Mouse (Mus musculus) gastrocnemius, adult 18-20 months (tissue): ENCODE measurements around the gene Hoxc4. TPM values are rescaled to one million over a fixed set of nuclear protein-coding genes. Genes with fewer than 3 reads are reported as not detected.

Experiments used
- DNase-seq: peaks from one replicate; pipeline ENCODE4 v3.0.0; 2021; ENCODE audit warnings: low spot score
- long read RNA-seq, 2 experiments: library from polyadenylated mRNA; stranded (forward); transcript quantifications; one replicate each; pipeline ENCODE4 v2.0.0; 2021
- total RNA-seq, 2 experiments: library from RNA; stranded (reverse); gene quantifications; 2 replicates each; pipeline ENCODE4 v1.2.3; 2021

Hoxc4 gene
- total RNA-seq = 1 to 10 TPM; 3.8 to 5.3 TPM
- long read RNA-seq, experiment 1, partial matches to known transcripts = 1 of 3 reads
- long read RNA-seq, experiment 1, other reads (novel, unspliced or antisense) = 2 of 3 reads
- long read RNA-seq, experiment 2, partial matches to known transcripts = 1 of 4 reads
- long read RNA-seq, experiment 2, other reads (novel, unspliced or antisense) = 2 of 4 reads

DNA sequence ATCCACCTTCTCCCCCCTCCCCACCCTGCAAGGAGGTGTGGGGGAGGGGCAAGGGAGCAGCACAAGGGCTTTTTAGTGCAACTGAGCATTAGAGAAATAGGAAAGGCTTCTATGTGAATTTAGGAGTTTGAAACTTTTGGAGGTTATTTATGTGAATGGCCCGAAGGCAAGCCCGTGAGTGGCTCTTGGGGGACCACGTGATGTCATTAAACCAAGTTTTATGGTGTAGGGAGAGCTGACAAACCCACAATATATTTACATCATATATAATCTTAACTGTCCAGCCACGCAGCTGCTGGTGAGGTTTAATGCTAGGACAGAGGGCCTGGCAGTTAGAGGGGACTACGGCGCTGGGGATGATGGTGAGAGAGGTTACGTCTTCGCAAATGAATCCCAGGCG is at the start of gene Hoxc4:
Gene Hoxc4, plus strand, starts transcription at position 299 of the 400 bp plus-strand sequence.
- no peak for DNase-seq

DNA sequence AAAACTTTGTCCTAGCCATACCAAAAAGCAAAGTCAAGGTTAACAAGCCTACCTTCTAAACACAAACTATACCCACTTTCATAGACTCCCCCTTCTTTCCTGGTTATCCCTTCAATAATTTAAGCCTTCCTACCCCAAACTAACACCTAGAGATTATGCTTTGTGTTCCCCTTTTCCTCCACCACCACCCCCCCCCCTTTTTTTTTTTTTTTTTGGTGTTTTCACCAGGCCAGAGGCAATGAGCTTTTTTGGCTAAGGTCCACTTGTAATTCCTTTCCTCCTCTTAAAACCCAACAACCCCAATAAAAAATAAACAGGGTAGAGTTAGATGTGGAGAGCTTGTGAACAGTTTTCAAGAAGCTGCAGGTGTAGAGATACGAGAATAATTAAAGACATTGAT is 49.4 kb upstream of the Hoxc4 start:
- DNase-seq = no peak

DNA sequence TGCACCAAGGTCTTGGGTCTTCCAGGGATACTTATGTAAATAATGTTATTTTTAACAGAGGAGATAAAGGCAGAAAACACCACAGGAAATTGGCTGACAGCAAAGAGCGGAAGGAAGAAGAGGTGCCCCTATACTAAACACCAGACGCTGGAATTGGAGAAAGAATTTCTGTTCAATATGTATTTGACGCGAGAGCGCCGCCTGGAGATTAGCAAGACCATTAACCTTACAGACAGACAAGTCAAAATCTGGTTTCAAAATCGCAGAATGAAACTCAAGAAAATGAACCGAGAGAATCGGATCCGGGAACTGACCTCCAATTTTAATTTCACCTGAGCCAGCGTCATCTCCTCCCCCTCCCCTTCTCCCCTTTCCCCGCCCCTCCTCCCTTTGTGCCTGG is 48.0 kb upstream of the Hoxc4 start:
- DNase-seq = peak; percentile 50

DNA sequence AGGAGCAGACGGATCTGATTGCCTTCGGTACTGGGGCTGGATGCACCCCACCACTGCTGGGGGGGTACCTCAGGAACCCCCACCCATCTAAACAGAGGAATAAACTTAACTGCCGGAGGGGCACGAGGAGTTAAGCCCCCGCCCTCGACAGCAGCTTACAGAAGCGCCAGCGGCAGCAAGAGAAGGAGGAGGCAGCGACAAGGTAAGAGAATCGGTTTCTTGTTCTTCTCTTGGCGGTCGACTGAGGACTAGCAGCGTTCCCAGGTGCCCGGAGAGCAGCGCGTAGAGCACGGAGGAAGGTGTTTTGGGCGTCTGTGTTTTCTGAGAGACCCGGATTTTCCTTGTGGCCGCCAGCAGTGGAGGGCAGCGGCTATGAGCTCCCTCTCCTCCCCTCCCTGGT is 46.5 kb upstream of the Hoxc4 start:
- DNase-seq = no peak

DNA sequence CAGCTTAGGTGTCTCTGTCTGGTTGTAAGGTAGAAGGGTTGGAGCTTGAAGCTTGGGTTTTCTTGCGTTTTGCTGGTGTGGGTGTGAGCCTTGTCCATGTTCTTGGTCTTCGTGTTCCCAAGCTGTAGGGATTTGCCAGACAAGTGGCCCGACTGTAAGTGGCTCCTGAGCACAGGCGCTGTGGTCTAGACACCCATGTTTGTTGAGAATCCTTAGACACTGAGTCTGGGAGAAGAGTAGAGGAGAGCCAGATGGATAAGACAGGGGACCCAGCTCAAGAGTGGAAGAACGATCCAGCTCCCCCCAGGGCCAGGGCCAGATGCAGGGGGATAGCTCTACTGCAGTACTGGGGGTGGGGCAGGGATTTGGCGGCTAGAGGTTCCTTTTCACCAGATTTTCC is 46.0 kb upstream of the Hoxc4 start:
- DNase-seq = no peak

DNA sequence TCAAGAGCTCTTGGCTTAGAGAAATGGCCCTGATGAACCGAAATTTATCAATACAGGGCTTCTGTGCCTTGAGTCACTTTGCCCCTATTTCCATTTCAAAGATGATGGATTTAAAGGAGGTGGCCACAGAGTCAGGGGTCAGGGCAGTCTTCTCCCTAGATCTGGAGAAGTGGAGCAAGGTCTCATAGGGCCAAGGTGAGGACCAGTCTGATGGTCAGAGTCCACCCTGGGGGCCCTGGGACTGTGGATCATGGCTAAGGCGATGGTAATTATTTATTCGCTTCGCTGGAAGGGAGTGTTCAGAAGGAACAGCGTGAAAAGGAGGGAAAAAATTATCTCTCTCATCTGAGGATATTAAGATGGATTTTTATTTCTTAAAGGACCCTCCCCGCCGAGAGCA is 43.7 kb upstream of the Hoxc4 start:
- DNase-seq = no peak

DNA sequence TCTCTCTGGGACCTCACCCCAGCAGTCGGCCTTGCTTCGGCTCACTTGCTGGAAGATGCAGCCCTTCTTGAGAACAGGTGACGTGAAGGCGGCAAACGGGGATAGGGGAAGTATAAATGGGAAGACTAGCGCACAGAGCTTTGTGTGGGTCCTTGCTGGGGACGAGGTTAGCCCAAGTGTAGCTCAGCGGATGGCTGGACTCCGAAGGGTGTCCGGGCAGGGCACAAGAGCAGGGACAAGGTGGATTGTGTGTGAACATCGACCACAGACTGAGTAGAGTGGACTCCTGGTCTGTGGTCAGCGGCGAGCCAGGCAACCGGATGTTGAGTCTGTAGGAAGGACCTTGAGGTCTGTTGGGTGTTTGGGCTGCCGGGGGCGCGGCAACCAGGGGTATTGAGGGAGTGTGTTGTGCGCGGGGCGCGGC is 43.0 kb upstream of the Hoxc4 start:
- DNase-seq = no peak

DNA sequence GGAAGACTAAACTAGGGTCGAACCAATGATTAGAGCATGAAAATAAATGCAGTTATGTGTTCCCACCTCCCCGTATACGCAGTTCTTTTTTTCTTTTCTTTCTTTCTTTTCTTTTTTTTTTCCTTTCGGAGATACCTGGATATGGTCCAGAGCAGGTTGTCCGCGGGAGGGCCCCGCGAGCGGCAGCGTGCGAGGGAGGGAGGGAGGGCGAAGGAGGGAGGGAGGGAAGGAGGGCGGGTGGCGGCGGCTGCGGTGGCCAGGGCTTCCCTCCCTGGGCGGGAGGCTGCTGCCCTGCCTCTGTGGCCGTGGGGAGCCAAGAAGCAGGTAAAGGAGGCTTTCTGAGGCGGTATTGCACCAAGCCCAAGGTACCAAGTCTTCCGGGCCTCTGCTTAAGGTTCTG is 42.6 kb upstream of the Hoxc4 start, which contains the start of gene Hoxc9:
Gene Hoxc9, plus strand, starts transcription at position 269 of the 400 bp plus-strand sequence.
- no peak for DNase-seq

DNA sequence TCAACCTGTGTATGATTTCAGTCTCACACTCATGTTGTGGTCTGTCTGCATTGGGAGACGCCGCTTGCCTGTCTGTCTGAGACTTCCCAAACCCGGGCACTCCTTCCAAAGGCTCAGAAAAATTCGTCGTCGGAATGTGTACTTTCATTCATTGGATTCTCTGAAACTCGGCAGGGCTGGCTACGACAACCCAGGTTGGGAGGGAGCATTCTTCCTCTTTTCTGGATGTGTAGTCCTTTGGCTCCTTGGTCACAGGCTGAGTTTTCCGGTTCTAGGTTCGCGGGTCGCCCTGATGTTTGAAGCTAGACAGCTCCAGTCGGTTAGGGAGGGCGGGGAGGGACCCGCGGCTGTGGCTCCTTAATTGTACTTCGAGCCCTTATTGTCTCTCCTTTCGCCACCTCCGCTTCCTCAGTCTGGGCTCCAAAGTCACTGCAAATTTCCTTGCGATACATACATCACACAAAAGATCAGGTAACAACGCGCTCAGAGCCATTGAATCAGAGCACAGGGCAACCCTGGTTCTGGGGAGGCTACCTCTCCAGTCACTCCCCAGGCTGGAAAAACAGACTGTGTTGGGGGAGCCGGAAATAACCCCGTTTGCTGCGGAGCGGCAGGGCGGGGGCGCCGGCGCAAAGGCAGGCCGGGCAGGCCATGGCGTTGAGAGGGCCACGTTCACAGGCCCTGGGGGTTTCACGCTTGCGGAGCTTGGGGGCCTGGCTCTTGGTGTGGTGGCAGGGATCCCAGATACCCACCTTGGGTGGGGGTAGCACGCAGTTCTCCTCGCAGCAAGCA is 41.9 kb upstream of the Hoxc4 start:
- peak; percentile 50 for DNase-seq

DNA sequence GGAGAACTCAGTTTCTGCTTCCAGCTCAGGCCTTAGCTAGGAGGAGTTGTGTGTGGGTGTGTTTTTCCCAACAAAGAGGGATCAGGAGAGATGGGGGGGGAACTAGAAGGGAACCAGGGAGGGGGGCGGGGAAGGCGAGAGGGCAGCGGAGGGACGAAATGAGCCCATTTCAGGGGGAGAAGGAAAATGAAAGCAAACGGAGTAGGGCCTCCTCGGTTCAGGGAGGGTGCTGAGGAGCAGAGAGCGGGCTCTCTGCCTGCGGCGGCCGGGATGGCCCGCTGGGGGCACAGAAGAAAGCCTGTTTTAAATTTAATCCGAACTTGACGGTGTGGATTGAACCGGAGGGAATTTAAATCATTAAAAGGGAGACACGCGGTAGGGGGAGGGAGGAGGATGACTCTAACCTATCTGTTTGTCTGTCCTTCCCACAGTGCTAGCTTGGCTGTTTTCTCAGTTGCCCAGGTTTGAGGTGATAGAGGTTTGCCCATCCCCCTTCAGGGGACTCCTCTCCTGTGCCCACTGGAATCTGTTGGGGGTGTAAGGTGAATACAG is 41.2 kb upstream of the Hoxc4 start:
- no peak for DNase-seq

DNA sequence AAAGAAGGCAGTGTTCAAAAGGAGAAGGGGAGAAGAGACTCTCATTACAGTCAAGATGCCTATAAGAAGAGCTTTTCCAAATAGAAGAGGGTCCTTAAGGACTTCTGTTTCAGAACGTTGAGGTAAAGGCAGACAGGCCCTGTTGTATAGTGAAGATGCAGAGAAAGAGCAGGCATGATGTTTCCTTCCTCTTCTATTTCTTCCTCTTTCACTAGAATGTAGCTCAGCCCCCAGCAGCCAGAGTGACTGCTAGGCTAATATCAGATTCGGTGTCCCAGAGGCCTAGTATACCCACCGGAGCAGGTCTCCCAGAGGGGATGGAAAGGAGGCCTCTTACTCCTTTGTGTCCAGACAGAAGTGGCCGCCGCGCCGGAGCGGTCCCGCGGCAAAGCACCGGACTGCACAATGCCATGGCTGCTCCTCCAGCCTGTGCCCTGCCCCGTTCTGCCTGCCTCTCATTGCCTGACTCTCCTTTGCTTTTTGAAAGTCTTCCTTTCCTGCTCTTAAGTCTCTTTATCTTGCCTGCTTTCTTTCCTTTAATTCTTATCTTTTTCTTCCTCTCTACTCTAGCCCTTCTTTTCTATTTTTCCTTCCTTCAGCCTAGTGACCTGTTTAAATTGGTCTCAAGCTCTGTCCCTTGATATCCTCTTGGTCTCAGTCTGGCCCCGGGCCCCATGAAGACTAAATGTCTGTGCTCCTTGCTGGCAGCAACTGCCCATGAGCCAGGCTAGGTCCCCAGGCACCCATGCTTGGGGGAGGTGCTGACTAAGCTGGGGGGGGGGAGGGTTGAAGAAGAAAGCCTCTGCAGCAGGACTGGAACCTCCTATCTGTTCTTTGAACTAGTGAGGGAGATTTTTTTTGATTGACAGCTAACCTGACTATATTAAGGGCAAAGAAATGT is 39.9 kb upstream of the Hoxc4 start:
- no peak for DNase-seq

DNA sequence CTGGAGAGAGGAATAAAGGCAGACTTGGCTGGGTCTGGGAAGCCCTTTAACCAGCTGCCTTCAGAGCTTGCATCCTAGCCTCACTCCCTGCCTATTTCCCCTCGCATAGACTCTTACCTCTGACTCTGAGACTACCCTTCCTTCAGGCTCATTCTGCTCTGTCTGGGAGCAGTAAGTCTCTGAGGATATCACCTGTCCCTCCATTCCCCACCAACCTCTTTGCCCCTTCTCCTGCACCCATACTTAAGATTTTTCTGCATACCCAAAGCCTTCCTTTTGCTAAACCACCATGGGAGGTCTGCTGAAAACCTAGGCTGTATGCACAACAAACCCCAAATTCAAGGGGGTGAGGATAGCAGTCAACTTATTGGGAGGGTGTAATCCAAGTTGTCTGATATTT is 38.8 kb upstream of the Hoxc4 start:
- no peak for DNase-seq

DNA sequence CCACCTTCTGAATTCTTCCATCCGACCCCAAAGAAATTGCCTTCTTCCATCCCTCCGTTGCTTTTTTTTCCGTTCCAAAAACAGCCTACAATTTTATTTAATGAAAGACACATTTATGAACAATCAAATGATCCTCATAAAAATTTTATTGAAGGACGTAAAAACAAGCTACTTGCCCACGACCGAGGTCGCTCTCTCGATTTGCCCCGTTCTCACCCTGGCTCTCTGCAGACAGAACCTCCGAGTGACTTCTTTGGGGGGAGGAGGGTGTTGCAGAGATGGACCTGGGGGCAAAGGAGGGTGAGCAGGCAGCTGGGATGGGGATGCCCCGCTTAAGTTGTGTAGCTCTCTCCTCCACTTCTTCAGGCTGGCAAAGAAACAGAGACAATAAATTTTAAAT is 38.4 kb upstream of the Hoxc4 start:
- DNase-seq = no peak

DNA sequence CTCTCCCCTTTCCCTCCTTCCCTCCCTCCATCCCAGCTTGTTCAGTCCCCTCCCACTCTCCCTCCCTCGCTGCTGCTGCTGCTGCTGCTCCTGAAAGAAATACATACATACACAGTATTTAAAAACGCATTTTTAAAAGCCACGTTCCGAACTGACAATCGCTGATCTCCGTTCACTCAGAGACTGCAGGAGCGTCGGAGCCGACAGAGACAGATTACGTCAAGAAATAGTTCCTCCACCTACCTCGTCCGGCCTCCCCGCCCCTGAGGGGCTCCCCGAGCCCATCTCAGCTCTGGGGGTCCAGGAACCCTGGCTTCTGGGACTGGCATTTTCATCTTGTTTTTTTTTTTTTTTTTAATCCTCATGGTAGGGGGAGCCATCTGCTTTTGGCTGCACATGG is 37.8 kb upstream of the Hoxc4 start:
- no peak for DNase-seq

DNA sequence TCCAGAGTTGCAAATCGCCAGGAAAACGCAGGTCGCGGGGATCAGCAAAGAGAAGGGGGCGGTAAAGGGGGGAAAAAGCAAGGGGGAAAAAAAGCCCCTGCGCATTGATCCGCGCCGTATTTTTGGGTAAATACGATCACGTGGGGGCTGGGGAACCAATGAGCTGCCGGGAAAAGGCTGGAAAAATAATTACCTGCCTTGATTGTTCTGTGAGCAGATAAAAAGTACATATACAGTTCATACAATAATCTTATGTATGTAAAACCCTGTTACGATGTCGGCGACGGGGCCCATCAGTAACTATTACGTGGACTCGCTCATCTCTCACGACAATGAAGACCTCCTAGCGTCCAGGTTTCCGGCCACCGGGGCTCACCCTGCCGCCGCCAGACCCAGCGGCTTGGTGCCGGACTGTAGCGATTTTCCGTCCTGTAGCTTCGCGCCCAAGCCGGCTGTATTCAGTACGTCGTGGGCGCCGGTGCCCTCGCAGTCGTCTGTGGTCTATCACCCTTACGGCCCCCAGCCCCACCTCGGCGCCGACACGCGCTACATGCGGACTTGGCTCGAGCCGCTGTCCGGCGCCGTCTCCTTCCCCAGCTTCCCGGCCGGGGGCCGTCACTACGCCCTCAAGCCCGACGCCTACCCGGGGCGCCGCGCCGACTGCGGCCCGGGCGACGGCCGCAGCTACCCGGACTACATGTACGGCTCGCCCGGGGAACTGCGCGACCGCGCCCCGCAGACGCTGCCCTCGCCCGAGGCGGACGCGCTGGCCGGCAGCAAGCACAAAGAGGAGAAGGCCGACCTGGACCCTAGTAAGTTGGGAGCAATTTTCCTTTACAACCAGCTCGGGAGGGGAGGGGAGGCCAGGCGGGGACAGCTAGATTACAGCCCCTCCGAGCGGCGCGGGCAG is 37.1 kb upstream of the Hoxc4 start:
- peak; percentile 70 for DNase-seq

DNA sequence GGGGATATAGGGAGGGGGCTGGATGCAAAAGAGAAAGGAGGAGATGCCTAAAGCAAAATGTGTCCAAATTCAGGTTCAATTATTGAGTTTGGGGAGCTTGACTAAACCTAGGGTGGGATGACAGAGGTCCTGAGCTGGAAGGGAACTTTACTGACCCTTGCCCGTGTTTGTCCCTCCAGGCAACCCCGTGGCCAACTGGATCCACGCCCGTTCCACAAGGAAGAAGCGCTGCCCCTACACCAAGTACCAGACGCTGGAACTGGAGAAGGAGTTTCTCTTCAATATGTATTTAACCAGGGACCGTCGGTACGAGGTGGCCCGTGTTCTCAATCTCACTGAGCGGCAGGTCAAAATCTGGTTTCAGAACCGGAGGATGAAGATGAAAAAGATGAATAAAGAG is 35.0 kb upstream of the Hoxc4 start:
- DNase-seq = no peak

DNA sequence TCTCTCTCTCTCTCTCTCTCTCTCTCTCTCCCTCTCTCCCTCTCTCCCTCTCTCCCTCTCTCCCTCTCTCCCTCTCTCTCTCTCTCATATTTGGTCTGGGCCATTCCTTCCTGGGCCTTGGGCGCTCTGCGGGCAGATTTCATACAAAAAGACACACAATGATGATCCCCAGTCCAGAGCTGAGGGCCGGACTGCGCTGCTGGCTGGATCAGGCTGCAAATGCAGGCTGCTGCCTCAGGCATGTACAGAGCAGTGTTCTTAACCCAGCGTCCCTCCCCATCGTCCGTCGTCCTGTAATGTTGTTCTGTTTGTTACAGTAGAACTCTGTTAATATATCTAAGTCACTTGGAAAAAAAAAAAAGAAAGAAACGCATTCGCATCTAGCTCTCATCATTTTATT is 34.2 kb upstream of the Hoxc4 start:
- DNase-seq = no peak

DNA sequence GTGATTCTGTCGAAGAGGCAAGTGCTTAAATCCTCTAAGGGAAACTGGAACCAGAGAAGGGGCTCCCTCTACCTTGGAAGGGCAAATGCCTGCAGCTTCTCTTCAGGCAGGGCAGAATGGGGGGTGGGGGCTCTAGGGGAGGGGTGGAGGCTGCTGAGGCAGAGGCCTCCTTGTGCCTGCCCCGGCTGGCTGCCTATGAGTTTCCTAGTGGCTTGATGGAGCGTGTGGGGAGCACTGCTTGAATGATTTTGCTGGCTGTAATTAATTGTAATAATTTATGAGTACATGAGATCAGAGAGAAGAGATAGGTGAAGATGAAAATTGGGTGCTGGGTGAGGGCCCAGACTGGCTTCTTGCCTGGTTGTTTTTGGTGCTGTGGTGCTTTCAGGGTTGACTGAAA is 33.8 kb upstream of the Hoxc4 start:
- DNase-seq = no peak

DNA sequence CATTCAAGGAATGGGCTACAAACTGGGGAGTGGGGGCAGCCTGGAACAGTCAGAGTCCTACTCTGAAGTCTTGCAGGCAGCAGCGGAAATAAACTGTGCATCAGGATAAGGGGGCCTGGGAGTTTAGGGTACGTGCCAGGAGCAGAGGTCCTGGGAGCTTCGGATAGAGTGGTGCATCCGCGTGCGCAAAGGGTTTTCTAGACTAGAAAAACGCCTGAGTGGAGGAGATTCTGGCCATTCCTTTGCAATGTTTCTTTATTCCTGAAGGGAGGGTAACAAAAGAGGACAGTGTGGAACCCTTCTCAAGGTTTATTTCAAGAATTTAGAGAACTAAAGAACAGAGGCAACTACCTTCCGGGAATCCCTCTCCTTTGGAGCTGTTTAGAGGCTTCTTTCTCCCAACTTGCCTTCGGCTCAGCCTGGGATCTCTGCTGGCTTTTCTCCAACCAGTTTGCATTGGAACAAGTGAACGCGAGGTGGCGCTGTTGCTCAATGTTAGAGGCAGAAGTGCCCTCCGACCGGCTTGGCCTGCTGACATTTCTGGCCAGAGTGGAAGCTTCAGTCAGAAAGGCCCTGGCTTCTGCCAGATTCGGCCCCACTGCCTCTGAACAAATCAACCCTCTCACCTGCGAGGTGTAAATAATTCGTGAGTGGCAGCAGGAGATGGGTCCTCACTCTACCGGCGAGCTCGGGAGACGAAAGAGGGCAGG is 31.5 kb upstream of the Hoxc4 start:
- peak; percentile 97 for DNase-seq

DNA sequence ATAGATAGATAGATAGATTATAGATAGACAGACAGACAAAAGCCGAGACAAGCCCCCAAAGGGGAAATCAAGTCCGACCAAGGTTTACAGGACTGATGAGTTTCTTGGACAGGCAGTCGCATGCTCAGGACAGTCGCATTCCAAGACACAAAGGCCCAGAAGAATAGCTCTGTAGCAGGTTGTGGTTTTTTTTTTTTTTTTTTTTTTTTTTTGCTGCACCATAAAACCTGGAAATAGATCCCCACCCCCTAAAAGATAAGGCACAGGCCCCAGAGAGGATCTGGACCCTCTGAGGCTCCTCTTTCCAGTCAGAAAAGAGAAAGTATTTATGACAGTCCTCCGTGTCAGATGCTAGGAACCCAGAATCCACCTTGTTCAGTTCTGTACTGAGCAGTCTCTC is 30.7 kb upstream of the Hoxc4 start:
- no peak for DNase-seq
